Mouse (Mus musculus): ENCODE measurements at regions not wholly inside any gene's neighbourhood (a gene's known extent, or its start where the extent isn't known, plus 50 kb on each side); places are given as distances from the start of the nearest gene placed in this dataset.

DNA sequence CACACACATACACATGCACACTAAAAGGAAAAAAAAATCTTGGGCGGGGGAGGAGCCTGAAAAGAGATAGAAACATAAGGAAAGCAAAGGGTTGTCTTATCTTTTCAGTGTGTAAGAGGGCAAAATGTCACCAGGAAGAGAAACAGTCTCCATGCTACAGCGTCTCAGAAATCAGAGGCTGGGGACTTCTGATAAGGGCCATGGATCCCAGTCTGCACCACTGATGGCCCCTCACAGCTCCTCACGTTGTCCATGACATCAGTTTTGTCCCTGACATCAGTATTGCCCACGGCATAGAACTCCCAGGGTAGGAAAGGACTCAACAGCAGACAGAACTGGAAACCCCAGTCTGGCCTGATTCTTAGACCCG lies 135.0 kb downstream of the 2410131K14Rik start:
- TF ChIP-seq CTCF (IDR thresholded peaks at IDR 0.05; ENCODE audit: low read depth) (no peak), EP300 (IDR thresholded peaks at IDR 0.05; ENCODE audit: low read depth) (no peak)
